Mouse (Mus musculus): ENCODE measurements around the gene Olfr1111. TPM values are rescaled to one million over a fixed set of nuclear protein-coding genes. Genes with fewer than 3 reads are reported as not detected.

Gene Olfr1111
- not detected for polyA plus RNA-seq (2017; shearing (Covaris generic))

DNA sequence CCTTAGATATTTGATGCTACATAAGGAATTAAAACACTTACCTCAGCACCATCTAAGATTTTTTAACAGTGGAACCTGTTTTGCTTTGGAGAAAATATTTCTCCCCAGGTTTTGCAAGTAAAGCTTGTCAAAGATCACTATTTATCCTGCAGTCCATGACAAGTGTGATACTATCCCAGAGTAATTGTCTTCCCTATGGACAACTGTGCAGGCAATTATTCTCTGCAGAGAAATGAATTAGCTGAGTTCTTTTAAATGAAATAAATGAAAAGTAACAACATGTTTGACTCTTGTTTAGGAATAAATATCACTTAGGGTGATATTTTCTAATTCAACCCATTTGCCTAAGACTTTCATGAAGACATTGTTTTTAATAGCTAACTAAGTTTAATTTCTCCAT, at the start of gene Olfr1111:
Olfr1111 (minus strand) TSS at position 101 of the 400 bp plus-strand sequence.

DNA sequence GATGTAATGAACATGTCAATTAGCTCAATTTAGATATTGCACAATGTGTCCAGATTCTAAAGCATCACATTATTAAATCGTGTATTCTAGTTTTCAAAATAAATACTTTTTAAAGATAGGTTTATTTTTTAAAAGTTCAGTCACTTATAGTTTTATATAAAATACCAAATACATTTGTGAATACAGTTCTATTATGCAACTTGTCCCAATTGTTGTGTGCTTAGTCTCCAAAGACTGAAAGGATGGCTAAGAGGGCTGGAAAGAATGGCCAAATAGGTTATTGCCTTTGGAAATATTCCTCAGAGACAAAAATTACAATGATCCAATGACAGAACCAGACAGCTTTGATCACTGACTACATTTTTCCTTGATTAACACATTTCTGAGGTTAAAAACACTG, 35.1 kb upstream of the Olfr1111 start, which contains the start of gene Olfr1112:
Olfr1112 (plus strand) TSS at position 301 of the 400 bp plus-strand sequence.

DNA sequence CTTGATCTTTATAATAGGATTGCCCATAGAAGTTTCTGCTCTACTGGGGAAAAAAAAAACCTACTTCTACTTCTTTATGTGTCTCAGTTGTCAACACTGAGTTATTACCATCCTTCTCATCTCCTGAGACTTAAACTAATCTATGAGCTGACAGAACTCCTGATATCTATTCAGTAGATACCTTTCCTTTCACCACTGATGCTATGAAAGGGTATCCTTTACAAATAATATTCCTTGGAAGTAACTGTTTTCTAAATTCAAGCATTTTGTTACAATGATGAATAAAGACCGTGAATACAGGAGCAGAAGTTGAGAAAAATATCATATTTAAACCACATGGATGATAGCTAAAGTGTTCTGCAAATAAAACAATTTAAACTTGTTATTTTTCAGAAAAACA, 12.2 kb downstream of the Olfr1111 start, which contains the start of gene Olfr1110:
Olfr1110 (minus strand) TSS at position 101 of the 400 bp plus-strand sequence.

DNA sequence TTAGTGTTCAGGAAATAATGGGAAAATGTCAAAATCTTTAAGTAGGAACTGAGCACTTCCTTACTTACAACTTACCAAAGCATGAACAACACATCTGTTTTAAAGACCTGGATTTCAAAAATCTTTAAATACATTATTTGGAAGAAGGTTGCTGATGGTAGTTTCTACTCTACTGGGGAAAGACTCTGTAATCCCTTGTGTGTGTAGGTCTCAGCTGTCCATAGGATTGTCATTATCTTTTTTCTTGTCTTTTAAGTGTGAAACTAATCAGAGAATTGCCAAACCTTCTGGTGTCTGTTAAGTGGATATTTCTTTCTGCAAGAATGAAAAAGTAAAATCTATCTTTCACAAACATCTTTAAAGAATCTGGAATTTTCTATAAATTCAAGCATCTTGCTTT, 38.0 kb downstream of the Olfr1111 start, which contains the start of gene Olfr259:
Olfr259 (minus strand) TSS at position 101 of the 400 bp plus-strand sequence.

Other genes with a start within 250 kb of the Olfr1111 start
- not detected for gene Olfr1098, start 228.1 kb downstream of the Olfr1111 start, polyA plus RNA-seq (2017; shearing (Covaris generic))
- gene Olfr1099, start 191.9 kb downstream of the Olfr1111 start, polyA plus RNA-seq (2017; shearing (Covaris generic)), result not detected
- gene Olfr1100, start 172.7 kb downstream of the Olfr1111 start, polyA plus RNA-seq (2017; shearing (Covaris generic)), result not detected
- not detected for gene Olfr1101, start 161.4 kb downstream of the Olfr1111 start, polyA plus RNA-seq (2017; shearing (Covaris generic))
- not detected for gene Olfr1102, start 154.2 kb downstream of the Olfr1111 start, polyA plus RNA-seq (2017; shearing (Covaris generic))
- gene Olfr1104, start 125.5 kb downstream of the Olfr1111 start, polyA plus RNA-seq (2017; shearing (Covaris generic)), result not detected
- gene Olfr1105, start 116.1 kb downstream of the Olfr1111 start, polyA plus RNA-seq (2017; shearing (Covaris generic)), result not detected
- not detected for gene Olfr1106, start 100.4 kb downstream of the Olfr1111 start, polyA plus RNA-seq (2017; shearing (Covaris generic))
- not detected for gene Olfr1107, start 76.8 kb downstream of the Olfr1111 start, polyA plus RNA-seq (2017; shearing (Covaris generic))
- gene Olfr1109, start 56.6 kb downstream of the Olfr1111 start, polyA plus RNA-seq (2017; shearing (Covaris generic)), result not detected
- not detected for gene Olfr259, start 38.1 kb downstream of the Olfr1111 start, polyA plus RNA-seq (2017; shearing (Covaris generic))
- not detected for gene Olfr1110, start 12.3 kb downstream of the Olfr1111 start, polyA plus RNA-seq (2017; shearing (Covaris generic))
- gene Olfr1112, start 35.2 kb upstream of the Olfr1111 start, polyA plus RNA-seq (2017; shearing (Covaris generic)), result not detected
- not detected for gene Olfr1113, start 56.3 kb upstream of the Olfr1111 start, polyA plus RNA-seq (2017; shearing (Covaris generic))
- gene Olfr1115, start 95.4 kb upstream of the Olfr1111 start, polyA plus RNA-seq (2017; shearing (Covaris generic)), result not detected
- 0.02 TPM for gene Olfr1116, start 114.9 kb upstream of the Olfr1111 start, polyA plus RNA-seq (2017; shearing (Covaris generic))
- gene Olfr1118, start 155.0 kb upstream of the Olfr1111 start, polyA plus RNA-seq (2017; shearing (Covaris generic)), result not detected
- not detected for gene Olfr1120, start 202.2 kb upstream of the Olfr1111 start, polyA plus RNA-seq (2017; shearing (Covaris generic))
- gene Olfr1121, start 217.3 kb upstream of the Olfr1111 start, polyA plus RNA-seq (2017; shearing (Covaris generic)), result not detected
- not detected for gene Olfr1122, start 233.2 kb upstream of the Olfr1111 start, polyA plus RNA-seq (2017; shearing (Covaris generic))